Mouse (Mus musculus): ENCODE measurements at regions not wholly inside any gene's neighbourhood (a gene's known extent, or its start where the extent isn't known, plus 50 kb on each side); places are given as distances from the start of the nearest gene placed in this dataset.
"Not testable (repeated sequence)": the region's sequence is repeated elsewhere in the genome, so short reads cannot be mapped to it uniquely, and the experiment has no call there.

- DNase-seq (ENCODE audit: low spot score in 2 of 2), result peak in 1 of 2 experiments; percentile 28
- intact Hi-C loops (cut with DNase I), result no loop called here
These were observed 68.3 kb upstream of the Myrip start for GRCm38 (mm10) chr9:120233011-120233410.

GRCm38 (mm10) chr9:120235054-120235453 lies 66.3 kb upstream of the Myrip start:
- DNase-seq (ENCODE audit: low spot score in 2 of 2); intact Hi-C loops (cut with DNase I): not testable (repeated sequence)

GRCm38 (mm10) chr9:120245444-120245843 lies 55.9 kb upstream of the Myrip start:
- no peak for DNase-seq (ENCODE audit: low spot score in 2 of 2)
- intact Hi-C loops (cut with DNase I), result no loop called here

- intact Hi-C loops (cut with DNase I), result no loop called here
- DNase-seq (ENCODE audit: low spot score in 2 of 2), result no peak
These were observed 52.6 kb upstream of the Myrip start for GRCm38 (mm10) chr9:120248728-120249127.
